Mouse (Mus musculus) CD4-positive naive resting alpha-beta T cell, adult 57 days (primary cell): ENCODE results near the gene Insrr. TPM values are rescaled to one million over a fixed set of nuclear protein-coding genes. Genes with fewer than 3 reads are reported as not detected.

Experiments used
- total RNA-seq: library from RNA; stranded (reverse); gene quantifications from one replicate; pipeline ENCODE4 v1.2.4, GENCODE M21; 2023

The Insrr gene
- total RNA-seq, result not detected

GRCm38 (mm10) chr3:87796736-87797334, at the start of gene Insrr:
Insrr (plus strand) TSS chr3:87796951.

GRCm38 (mm10) chr3:87748431-87748830, 48.3 kb upstream of the Insrr start, which contains the start of gene Lrrc71:
Lrrc71 (minus strand) TSS chr3:87748625.

DNA sequence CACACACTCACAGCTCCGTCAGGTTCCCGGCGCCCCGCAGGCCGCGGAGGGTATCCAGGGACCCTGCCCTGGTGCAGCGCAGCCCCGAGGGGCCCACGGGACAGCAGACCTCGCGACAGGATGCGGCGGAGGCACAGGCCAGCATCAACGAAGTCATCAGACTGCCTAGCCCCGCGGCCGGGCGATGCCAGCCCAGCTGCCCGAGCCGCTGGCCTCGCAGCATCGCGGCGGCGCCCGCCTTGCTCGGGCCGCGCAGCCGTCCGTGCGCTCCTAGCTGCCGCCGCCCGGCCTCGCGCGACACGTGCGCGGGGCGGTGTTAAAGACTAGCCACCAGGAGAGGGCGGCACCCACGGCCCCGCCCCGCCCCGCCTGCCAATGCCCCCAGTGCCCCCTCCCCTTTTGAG, 1.8 kb upstream of the Insrr start, which contains the start of gene Ntrk1:
Gene Ntrk1 (minus strand): TSS at position 241 of the 404 bp plus-strand sequence.

DNA sequence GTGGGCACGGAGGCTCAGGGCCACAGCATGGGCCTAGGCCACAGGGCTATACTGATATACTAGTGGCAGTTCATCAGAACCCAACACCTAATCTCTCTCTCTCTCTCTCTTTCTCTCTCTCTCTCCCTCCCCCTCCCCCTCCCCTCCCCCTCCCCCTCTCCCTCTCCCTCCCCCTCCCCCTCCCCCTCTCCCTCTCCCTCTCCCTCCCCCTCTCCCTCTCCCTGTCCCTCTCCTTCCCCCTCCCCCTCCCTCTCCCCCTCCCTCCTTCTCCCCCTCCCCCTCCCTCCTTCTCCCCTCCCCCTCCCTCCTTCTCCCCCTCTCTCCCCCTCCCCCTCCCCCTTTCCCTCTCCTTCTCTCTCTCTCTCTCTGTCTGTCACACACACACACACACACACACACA, 27.5 kb downstream of the Insrr start, which contains the start of gene Pear1:
Gene Pear1 (minus strand): TSS at position 101 of the 400 bp plus-strand sequence.

GRCm38 (mm10) chr3:87846650-87847110, 49.9 kb downstream of the Insrr start, which contains the start of gene Sh2d2a:
Sh2d2a (plus strand) TSS chr3:87846755.

Other genes starting within 250 kb of the Insrr start
- gene Arhgef11, start 179.4 kb upstream of the Insrr start, total RNA-seq, result 36.6 TPM
- gene Lrrc71, start 48.3 kb upstream of the Insrr start, total RNA-seq, result 0.35 TPM
- not detected for gene Ntrk1, start 1.8 kb upstream of the Insrr start, total RNA-seq
- 23.2 TPM for gene Pear1, start 27.4 kb downstream of the Insrr start, total RNA-seq
- gene Sh2d2a, start 49.8 kb downstream of the Insrr start, total RNA-seq, result 294 TPM
- 70.6 TPM for gene Prcc, start 88.7 kb downstream of the Insrr start, total RNA-seq
- gene Hdgf, start 109.4 kb downstream of the Insrr start, total RNA-seq, result 85.8 TPM
- gene Mrpl24, start 122.6 kb downstream of the Insrr start, total RNA-seq, result 169 TPM
- gene Isg20l2, start 133.4 kb downstream of the Insrr start, total RNA-seq, result 63.4 TPM
- gene Rrnad1, start 133.8 kb downstream of the Insrr start, total RNA-seq, result 32.8 TPM
- gene Crabp2, start 151.7 kb downstream of the Insrr start, total RNA-seq, result 2.3 TPM
- not detected for gene Nes, start 174.1 kb downstream of the Insrr start, total RNA-seq
- not detected for gene Bcan, start 203.3 kb downstream of the Insrr start, total RNA-seq
- not detected for gene Hapln2, start 230.6 kb downstream of the Insrr start, total RNA-seq
- gene Gpatch4, start 246.2 kb downstream of the Insrr start, total RNA-seq, result 27.4 TPM